Mouse (Mus musculus): ENCODE measurements at regions not wholly inside any gene's neighbourhood (a gene's known extent, or its start where the extent isn't known, plus 50 kb on each side); places are given as distances from the start of the nearest gene placed in this dataset.

DNA sequence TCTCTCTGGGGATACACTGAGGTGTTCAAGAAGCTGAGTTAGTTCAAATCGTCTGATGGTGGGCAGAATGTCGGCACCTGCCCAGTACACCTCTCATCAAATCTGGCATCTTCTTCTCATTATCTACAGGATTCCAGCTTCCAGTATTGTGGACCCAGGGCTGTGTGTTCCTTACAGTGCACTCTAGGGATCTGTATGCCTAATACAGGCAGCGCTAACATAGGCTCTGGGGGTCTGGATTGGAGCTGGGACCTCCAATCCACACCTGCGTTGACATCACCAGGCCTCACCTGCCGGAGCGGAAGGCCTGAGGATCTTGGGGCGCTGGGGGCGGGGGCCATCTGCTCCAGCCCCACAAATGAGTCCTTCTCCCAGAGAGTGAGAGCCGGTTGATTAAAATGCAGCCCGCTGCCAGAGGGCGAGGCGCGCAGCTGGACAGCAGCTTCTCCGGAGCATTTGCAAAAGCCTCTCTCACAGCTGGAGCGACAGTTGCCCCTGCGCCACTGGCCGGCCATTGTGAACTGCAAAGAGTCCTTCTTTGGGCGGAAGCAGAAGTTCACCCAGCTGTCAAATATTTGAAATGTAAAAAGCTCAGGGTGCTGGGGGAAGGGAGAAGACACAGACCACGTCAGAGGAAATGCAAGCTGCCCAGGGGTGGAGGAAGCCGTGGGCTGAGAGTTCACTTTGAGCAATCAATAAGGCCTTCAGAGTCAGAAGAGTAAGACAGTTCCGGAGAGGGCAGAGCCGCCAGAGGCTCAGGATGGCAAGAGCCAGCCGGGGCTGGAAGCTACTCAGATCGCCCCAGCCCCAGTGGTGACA, 347.0 kb downstream of the Rnf144a start:
- no peak for DNase-seq

DNA sequence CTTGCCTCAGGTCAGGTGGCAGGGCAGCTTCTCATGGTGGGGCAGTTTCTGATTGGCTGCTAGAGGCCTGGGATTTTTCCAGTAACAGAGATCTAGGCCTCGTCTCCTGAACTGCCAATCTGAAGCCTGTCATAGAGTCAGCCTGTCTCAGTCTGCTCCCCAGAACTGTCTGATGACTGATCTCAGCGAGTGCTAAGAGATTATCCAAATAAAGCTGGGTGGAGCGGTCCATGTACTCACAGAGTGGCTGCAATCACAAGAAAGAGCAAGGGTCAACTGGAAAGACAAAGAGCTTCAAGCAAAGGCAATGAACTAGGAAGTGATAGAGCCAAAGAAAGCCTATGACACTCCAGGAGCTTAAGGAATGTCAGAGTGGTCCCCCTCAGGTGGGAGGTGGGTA, 354.7 kb downstream of the Rnf144a start:
- no peak for DNase-seq

DNA sequence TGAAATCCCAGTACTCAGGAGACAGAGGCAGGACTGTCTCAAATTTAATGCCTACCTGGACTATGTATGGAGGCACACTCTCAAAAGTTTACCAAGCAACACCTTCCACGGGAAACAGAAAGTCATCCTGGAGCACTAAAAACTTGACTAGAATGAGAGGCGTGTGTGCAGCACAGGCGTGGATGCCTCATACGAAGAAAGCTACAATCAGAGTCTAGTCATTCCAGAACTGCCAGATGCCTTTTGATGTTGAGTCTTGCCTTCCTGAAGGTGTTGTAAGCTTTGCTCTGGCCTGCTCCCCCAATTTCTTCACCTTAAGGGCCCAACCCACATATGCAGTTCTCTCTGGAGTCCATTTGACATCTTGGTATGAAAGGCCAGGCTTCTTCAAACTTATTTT, 356.0 kb downstream of the Rnf144a start:
- DNase-seq: no peak

DNA sequence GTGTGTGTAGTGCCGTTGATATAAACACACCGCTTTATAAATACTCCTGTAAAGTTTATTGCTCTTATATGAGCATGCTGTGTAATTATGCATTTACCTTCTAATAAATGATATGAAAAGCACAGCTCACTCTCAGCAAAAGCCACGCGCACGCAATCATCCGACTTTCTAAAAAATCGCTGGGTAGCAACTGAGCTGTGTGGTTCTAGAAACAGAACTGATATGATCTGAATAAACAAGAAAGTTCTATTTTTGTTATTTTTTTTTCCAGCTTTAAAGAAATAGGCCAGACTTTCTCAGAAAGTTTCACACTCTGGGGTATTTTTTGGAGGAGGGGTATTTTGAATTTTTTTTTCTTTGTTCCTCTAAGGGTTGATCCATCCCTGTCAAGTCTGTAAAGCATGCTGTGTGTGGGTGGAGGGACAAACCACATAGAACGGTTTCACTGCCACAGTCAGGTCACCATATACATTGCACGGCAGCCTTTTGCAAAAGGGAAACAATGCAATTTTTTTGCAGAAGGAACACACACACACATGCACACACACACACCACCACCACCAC, 357.5 kb downstream of the Rnf144a start:
- no peak for DNase-seq

DNA sequence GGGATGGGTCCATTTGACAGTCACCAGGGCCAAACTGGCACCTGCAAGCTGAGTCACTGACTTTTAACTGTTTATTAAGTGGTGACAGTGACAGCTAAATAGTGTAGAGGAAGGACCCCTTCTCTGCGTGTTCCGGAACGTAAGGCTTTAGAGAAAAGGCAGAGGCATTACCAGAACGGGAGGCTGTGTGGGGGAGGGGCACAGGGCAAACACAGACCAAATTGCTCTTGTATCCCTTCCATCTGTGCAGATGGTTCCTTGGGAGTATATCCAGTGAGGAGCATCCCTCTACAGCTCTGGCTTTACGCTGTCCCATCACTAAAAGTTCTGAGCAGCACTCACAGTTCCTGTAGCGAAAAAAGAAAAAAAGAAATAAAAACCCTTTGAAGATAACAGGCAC, 368.1 kb downstream of the Rnf144a start:
- DNase-seq: no peak

DNA sequence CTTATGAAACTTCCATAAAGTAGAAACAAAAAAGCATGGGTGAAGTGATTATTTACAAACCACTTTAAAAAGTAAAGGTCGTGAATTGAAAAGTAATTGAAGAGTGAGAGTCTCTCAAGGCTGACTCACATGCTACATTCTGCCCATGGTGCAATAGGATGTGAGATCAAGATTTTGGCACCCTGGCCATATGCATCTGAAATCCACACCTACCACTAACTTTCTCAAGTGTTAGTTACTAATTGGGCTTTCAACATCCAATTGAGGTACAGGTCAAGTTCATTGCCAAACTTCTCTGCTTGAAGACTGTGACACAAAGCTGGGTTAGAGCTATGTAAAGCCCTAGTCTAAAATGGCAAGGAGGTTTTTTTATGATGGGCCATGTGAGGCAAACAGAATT, 369.7 kb downstream of the Rnf144a start:
- no peak for DNase-seq

DNA sequence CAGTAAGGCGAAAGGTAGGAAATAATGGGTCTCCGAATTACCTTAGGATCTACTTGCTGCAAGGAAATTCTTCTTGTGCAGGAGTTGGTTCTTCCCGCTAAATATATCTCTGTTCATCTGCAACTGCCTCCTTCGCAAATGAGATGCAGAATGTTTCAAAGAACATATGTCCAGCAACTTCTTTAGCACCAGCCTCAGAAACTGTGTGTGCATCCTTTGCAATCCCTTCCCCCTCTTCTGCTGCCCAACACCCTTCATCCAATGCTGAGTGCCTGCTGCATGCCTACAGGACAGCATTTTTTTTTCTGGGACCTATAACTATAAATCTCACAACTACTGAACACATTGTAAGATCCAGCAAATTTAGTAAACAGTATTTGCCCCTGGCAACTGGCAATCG, 402.1 kb downstream of the Rnf144a start:
- DNase-seq: no peak

DNA sequence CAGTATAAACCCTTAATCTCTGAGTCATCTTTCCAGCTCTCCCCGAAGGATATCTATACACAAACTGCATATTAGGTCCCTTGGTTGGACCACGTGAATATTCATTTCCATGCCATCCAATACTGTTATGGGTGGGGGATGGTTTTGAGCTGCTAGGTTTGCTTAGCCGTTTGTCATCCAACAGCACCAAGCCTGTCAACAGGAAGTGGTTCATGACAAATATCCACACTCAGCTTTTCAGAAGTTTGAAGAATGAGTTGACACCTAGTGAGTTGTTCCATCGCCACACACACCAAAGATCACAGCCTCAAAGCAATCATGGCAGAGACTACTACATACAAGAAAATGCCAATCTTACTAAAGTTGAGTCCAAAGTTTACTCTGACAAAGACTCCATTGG, 421.0 kb downstream of the Rnf144a start:
- DNase-seq: no peak

DNA sequence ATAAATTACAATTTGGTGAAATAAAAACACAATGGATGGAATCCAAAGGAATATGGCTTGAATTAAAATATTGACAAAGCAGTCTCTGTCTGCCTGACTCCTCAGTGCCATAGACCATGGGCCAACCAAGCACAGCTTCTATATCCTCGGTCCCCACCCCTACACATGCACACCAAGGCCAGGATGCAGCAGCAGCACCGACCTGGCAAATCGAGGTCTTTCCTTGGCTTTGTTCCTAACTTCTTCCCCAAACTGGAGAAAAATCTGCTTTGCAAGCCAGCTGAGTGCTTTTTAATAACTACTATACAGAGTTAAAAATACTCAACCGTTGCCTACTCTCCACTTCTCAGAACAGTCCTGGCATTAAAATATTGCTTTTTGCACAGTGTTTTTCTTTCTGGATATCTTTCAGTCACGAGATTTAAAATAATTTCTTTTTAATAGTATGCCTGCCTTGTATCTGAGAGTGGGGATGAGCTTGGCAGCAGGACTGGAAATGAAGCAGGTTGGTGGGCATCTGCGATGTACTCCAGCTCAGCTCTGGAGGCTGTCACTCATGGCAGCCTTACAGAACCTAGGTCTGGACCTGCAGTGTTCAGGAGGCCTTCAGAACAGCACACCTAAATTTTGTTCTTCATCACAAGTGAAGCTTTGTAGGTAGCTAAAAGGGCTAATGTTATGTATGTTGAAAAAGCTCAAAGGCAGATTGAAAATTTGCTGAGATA, 423.1 kb downstream of the Rnf144a start:
- DNase-seq: no peak

DNA sequence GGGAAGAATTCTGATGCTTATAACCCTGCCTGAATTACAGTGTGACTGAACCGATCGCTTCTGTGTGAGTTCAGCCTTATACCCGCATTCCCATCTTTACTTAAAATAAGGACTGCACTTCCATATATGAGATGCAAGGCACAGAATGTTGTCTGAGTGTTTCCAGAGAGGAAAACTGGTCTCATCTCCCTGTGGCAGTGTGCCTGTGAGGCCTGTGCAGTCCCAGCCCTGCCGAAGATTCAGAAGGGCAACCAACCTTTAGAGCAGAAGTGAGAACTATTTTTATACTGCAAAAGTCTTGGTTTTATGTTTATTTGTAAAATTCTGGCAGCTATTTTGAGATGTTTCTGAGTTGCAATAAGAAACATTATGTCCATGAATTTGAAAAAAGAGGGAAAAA, 432.5 kb downstream of the Rnf144a start:
- no peak for DNase-seq

DNA sequence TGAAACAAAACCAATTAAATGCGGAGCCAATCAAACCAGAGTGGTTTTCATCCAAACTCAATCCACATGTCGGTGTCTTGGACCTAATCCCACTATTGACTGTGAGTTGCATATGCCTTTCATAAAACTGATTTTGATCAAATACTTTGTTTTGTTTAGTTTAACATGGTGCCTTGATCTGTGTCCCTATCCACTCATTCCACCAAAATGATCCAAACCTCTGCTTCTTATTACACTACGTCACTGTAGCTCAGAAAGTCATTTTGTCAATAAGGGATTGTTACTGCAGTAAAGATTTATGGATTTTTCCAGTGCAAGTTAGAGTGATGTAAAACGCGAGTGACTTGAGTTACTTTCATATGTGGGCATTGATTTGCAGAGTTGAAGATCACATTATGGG, 436.7 kb downstream of the Rnf144a start:
- DNase-seq: no peak

DNA sequence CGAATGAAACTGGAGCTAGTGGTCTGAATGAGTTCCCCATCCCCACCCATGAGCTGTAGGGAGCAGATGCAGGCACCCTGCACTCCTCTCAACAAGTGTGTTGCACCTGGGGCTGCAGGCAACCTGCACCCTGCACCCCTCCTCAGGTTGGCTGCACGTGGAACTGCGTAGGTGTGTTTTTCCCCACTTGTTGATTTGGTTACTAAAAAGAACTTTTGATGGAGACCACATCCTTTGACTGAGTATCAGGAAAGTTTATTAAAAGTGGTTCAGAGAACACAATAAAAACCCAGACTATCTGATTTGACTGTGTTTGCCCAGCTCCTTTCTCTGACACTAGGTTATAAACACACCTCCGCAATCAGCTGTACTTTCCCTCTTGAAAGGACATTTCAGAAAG, 456.5 kb downstream of the Rnf144a start:
- DNase-seq: no peak

DNA sequence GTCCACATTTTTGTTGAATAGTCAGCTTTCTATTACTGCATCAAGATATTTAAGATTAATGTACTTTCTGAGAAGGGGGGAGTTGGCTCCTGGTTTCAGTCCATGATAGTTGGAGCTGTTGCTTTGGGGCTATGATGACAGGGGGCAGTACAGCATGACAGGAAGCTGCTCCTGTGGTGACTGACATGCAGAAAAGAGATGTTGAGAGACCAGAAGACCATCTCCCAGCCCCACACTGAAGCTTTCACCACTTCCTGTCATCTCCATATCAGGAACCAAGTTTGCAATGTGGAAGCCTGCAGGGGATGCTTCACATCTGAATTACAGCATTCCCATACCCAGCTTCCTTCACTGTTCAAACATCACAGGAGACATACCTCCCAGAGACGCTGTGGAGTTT, 457.5 kb downstream of the Rnf144a start:
- no peak for DNase-seq

DNA sequence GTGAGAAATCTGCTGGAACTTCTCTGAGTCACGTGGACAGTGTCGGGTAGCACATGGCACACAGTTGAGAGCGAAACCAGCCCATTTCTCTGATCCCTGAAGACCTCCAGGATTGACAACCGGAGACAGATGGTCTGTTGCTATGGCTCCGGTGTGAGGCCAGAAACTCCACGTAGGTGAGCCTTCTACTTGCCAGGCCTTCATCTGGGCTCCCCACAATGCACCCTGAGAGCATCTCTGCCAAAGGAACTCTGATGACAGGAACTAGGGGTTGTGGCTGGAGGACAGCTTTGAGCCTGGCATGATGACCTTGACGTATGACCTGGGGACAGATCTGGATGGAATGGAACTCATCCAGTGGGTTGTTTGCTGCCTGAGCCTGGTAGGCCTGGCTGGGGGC, 467.9 kb downstream of the Rnf144a start:
- DNase-seq: no peak

DNA sequence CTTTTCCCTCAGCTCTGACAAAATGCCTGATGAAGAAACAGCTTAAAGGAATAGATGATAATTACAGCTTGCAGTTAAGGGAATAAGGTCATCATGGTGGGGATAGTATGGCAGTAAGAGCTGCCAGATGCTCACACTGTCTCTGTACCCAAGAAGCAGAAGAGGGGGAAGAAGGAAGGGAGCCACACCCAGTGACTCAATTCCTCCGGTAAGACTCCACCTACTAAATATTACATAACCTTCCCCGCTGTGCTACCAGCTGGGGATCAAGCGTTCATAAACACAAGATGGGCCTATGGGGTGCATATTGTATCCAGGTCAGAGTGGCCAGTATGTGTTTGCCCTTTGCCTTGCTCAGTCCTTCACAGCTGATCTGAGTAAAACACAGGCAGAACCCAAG, 468.9 kb downstream of the Rnf144a start:
- no peak for DNase-seq

DNA sequence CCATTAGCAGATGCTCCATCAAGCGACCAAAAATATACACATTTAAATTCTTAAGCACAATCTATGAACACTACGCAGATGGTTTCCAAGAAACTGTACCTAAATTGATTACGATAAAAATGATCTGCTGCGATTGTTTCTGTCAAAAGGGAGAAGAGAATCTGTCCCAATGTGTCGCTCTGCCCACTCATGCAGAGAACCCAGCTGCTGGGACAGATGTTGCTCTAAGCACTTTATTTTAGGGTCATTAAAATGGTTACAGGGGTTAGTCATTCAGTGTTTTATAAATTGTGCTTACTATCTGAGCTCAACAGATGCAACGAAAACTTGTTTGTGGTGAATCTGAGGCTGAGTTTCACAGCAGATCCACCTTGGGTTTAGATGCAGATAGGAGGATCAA, 476.2 kb downstream of the Rnf144a start:
- DNase-seq: no peak

DNA sequence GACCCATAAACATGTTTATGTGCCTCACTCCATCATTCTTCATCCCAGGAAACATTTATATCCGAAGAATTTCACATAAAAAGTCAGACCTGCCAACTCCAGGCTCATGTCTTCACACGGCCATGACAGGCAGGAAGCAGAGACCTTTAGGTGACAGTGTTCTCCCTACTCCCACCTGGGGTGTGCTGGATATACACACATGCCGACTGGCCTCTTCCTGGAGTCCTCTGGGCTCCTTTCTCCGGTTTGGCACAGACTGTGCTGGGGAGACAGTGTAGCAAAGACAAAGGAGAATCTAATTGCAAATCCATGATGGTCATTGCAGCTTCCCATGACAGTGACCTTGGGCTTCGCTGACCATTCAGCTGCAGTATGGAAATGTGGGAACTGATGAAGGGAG, 480.1 kb downstream of the Rnf144a start:
- DNase-seq: no peak

DNA sequence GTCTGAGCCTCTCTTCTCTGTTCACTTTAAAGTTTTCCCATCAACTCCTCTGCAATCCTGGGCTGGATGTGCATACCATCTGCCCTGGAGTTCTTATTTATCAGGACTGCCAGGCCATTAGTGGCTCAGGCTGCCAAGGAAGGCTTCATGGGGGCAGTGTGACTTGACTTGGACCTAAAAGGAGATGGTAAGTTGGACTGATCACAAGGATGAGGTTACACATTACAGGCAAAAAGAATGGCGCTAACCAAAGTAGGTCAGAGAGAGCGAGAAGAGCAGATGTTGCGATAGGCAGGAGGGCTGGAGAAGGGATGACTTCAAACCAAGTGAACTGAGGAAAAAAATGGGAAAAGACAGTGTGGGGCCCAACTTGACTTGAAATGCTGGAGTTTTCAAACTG, 480.5 kb downstream of the Rnf144a start:
- DNase-seq: no peak

DNA sequence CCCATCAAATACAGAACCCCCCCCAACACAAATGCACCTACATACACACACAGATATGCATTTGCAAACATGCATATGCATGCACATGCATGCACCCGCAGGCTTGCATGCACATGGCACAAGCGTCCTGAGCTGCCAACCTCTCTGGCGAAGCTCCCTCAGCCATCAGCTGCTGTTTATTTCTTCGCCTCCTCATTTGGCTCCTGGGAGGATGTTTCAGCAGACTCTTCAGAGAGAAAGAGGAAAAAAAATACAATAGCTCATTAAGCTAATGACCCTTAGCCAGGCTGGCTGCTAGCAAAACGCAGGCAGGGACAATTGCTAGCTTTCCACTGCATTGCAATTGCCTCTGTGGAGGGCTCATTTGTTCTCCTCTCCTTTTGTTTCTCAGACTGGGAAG, 488.7 kb downstream of the Rnf144a start:
- no peak for DNase-seq

DNA sequence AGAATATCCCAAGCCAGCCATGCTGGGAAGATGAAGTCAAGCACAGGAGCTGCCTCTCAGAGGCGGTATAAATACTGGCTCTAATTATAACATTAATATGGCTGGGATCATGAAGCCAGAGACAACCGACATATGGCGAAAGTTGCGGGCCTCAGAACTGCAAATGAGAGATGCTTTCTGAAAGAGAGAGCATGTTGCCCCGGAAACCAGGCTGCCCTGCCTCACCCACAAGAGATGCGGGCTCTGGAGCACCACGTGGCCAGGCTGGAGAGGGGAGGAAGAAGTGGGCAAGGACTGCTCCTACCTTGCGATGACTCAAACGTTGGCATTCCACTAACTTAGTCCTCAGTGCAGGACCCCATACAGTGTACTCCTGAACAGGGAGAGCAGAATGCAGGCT, 490.5 kb downstream of the Rnf144a start:
- no peak for DNase-seq

DNA sequence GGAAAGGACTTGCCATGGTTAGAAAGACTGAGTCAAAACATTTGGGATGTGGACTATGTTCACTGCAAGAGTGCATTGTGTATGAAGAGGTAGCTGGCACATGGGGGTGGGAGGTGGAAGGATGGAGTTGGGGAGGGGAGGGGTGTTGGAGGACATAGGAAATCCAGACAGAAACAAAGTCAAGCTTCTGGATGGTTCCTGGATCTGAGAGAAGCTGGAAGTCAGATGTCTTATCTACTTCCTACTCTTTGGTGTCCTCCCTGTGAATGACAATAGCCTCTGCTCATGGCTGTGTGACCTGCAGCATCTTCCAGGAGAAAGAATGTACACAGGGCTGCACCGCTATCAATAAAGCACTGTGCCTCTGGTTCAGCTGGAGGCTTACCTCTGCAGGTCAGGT, 491.3 kb downstream of the Rnf144a start:
- no peak for DNase-seq

DNA sequence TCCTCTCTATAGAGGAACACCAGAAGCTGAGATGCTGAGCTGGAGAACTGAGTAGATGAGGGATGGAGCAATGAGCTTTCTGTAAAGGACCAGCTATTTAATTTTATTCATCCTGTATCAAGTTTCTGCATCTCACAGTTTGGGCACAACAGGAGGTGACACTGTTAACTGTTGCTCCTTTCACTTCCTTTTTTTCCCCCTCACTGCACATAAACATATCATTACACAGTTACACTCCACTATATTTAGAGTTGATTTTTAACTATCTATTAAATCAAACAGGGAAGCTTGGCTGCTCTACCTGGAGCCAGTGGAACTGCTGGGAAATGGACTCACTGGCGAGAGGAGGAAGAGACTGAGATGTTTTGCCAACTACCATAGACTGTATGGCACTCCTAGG, 509.4 kb downstream of the Rnf144a start:
- DNase-seq: no peak

DNA sequence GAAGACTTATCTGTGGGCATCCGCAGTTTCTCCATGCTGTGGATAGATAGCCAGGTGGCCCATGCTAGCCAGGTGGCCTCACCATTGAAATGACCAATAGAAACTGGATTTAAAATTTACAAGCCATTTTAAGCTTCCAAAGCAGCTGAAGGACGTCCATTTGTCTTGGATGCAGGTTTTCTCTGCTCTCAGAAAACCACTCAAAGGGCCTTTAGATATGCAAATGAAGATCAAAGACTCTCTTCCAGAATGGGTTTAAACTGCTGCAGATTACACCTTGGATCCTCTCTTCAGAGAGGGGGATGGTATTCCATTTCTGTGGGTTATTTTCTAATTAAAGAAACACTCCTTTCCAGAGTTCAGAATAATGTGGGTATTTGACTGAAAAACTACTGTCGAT, 518.5 kb downstream of the Rnf144a start:
- no peak for DNase-seq

DNA sequence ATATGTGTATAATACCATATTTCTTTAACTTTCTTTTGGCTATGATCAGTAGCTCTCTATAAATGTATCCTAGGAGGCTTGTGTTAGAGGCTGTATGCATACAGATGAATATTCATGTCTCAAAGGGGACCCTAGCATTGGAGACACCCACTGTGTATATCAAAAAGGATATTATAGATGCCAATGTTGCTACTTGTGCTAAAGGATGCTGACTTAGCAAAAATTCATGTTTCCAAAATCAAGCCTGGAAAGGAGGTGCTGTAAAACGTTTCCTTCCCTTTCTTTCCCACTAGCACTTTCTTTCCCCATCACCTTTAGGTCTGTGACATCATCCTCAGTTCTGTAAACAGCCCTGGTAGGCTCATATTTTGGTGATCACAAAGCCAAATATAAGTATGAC, 519.4 kb downstream of the Rnf144a start:
- DNase-seq: no peak

All from adrenal gland, adult 8-10 months (tissue).